Mouse (Mus musculus): ENCODE data around the gene Il6ra. TPM values are rescaled to one million over a fixed set of nuclear protein-coding genes. Genes with fewer than 3 reads are reported as not detected.

Il6ra gene
- polyA plus RNA-seq, 1 experiment from 2014 or later: 1.2 TPM

DNA sequence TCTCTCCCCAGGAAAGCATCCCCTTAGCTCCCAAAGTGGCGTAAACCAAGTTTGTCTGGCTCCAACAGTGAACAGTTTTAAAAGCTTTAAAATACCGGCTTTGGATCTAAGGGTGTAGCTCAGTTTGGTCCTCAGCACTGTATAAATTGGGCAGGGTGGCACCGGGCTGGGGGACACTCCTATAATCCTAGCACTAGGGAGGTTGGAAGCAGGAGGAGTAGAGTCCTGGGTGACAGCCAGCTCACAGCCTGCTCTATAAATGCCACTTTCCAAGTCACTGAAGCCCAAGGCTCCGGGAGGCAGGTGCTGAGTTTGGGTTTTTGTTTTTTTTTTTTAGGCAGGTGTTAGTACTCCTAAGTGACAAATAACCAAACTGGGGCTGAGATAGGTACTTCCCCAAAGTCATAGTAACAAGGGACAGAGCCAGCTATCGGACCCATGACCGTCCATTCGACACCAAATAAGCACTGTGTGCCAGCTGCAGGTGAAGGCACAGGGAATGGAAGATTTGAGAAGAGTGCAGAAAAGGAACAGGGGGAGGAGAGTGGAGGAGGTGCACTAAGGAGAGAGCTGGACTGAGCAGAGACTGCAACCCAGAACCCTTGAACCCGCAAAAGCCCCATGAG, 30.3 kb downstream of the Il6ra start:
- Histone ChIP-seq H3K36me3 (ENCODE audit: control insufficient read depth, insufficient read depth, low read length) (no peaks in the 10 kb centered on the region), H3K27me3 (replicated peaks; ENCODE audit: control insufficient read depth, insufficient read depth, low read length) (no peaks in the 10 kb centered on the region), H3K4me2 (ENCODE audit: low read length) (no peak overlapping the region), H3K27ac (ENCODE audit: low read depth, low read length) (no peak overlapping the region), H3K9ac (ENCODE audit: low read depth, low read length) (no peak overlapping the region), H3K4me3 (ENCODE audit: low read length) (no peak overlapping the region), H3K9me3 (ENCODE audit: control insufficient read depth, low read length) (no peaks in the 10 kb centered on the region), H3K4me1 (ENCODE audit: control insufficient read depth, insufficient read depth, low read depth, low read length) (no peaks in the 10 kb centered on the region)
- ATAC-seq: no peak
- WGBS: 81% methylated on average over 8 of the region's 8 CpGs

- no peak overlapping the region for H3K4me3 ChIP-seq (ENCODE audit: low read length)
- 78% methylated on average over 5 of the region's 5 CpGs for WGBS
- ATAC-seq: no peak
- H3K9me3 ChIP-seq (ENCODE audit: control insufficient read depth, low read length): no peaks in the 10 kb centered on the region
- H3K27ac ChIP-seq (ENCODE audit: low read depth, low read length): no peak overlapping the region
- no peak overlapping the region for H3K4me2 ChIP-seq (ENCODE audit: low read length)
- H3K9ac ChIP-seq (ENCODE audit: low read depth, low read length): no peak overlapping the region
- H3K27me3 ChIP-seq (replicated peaks; ENCODE audit: control insufficient read depth, insufficient read depth, low read length): no peaks in the 10 kb centered on the region
- no peaks in the 10 kb centered on the region for H3K36me3 ChIP-seq (ENCODE audit: control insufficient read depth, insufficient read depth, low read length)
- no peaks in the 10 kb centered on the region for H3K4me1 ChIP-seq (ENCODE audit: control insufficient read depth, insufficient read depth, low read depth, low read length)
Measured at GRCm38 (mm10) chr3:89880036-89880851, 32.8 kb downstream of the Il6ra start.

DNA sequence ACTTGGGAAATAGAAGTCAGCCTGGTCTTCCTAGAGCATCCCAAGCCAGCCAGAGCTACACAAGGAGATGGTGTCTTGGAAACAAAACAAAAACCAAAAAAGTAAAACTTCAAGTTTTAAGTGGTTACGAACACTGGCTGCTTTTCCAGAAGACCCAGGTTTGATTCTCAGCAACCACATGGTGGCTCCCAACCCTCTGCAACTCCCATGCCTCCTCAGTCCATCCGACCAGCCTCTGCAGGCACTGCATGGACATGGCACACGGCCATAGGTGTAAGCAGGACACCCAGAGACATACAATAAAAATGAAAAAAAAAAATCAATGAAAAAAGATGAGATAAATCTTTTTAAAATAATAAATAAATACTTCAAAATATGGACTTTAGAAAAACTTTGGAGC, 33.7 kb downstream of the Il6ra start:
- Histone ChIP-seq H3K36me3 (ENCODE audit: control insufficient read depth, insufficient read depth, low read length) (no peaks in the 10 kb centered on the region), H3K9ac (ENCODE audit: low read depth, low read length) (no peak overlapping the region), H3K4me1 (ENCODE audit: control insufficient read depth, insufficient read depth, low read depth, low read length) (no peaks in the 10 kb centered on the region), H3K4me3 (ENCODE audit: low read length) (no peak overlapping the region), H3K9me3 (ENCODE audit: control insufficient read depth, low read length) (no peaks in the 10 kb centered on the region), H3K27me3 (replicated peaks; ENCODE audit: control insufficient read depth, insufficient read depth, low read length) (no peaks in the 10 kb centered on the region), H3K27ac (ENCODE audit: low read depth, low read length) (no peak overlapping the region), H3K4me2 (ENCODE audit: low read length) (no peak overlapping the region)
- ATAC-seq: no peak
- 69% methylated on average over 3 of the region's 3 CpGs for WGBS

DNA sequence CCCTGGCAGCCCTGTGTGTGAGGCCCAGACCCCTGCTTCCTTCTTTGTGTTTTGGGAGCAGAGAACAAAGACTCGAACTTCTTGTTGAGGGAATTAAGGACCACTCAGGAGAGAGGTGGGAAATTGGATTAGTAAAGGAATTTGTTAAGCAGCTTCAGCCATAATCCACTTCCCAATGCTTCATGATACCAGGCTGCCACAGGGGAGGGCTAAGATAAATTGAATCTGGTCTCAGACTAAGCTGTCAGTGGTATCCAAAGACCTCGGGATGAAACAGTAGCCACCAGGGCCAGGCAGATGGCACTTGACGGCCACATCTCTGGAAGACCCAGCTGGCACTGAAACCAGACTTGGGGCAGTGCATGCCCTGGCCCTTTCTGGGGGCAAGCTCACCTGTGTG, 34.5 kb downstream of the Il6ra start:
- no peak for ATAC-seq
- no peaks in the 10 kb centered on the region for H3K27me3 ChIP-seq (replicated peaks; ENCODE audit: control insufficient read depth, insufficient read depth, low read length)
- no peak overlapping the region for H3K4me3 ChIP-seq (ENCODE audit: low read length)

GRCm38 (mm10) chr3:89877129-89877528, 35.9 kb downstream of the Il6ra start:
- ATAC-seq: no peak
- H3K4me3 ChIP-seq (ENCODE audit: low read length): no peak overlapping the region
- 77% methylated on average over 8 of the region's 8 CpGs for WGBS

More for the DNA sequence above, 34.5 kb downstream of the Il6ra start:
- Histone ChIP-seq H3K9me3 (ENCODE audit: control insufficient read depth, low read length) (no peaks in the 10 kb centered on the region), H3K27ac (ENCODE audit: low read depth, low read length) (no peak overlapping the region), H3K36me3 (ENCODE audit: control insufficient read depth, insufficient read depth, low read length) (no peaks in the 10 kb centered on the region), H3K4me1 (ENCODE audit: control insufficient read depth, insufficient read depth, low read depth, low read length) (no peaks in the 10 kb centered on the region), H3K9ac (ENCODE audit: low read depth, low read length) (no peak overlapping the region), H3K4me2 (ENCODE audit: low read length) (no peak overlapping the region)
- 46% methylated on average over 3 of the region's 3 CpGs for WGBS

GRCm38 (mm10) chr3:89876469-89876868, 36.5 kb downstream of the Il6ra start:
- 68% methylated on average over 4 of the region's 4 CpGs for WGBS
- no peaks in the 10 kb centered on the region for H3K9me3 ChIP-seq (ENCODE audit: control insufficient read depth, low read length)
- H3K27me3 ChIP-seq (replicated peaks; ENCODE audit: control insufficient read depth, insufficient read depth, low read length): no peaks in the 10 kb centered on the region
- no peaks in the 10 kb centered on the region for H3K36me3 ChIP-seq (ENCODE audit: control insufficient read depth, insufficient read depth, low read length)
- no peak overlapping the region for H3K4me2 ChIP-seq (ENCODE audit: low read length)
- H3K4me3 ChIP-seq (ENCODE audit: low read length): no peak overlapping the region
- no peak overlapping the region for H3K27ac ChIP-seq (ENCODE audit: low read depth, low read length)
- no peaks in the 10 kb centered on the region for H3K4me1 ChIP-seq (ENCODE audit: control insufficient read depth, insufficient read depth, low read depth, low read length)
- no peak for ATAC-seq
- H3K9ac ChIP-seq (ENCODE audit: low read depth, low read length): no peak overlapping the region

More at GRCm38 (mm10) chr3:89877129-89877528, 35.9 kb downstream of the Il6ra start:
- Histone ChIP-seq H3K36me3 (ENCODE audit: control insufficient read depth, insufficient read depth, low read length) (no peaks in the 10 kb centered on the region), H3K4me1 (ENCODE audit: control insufficient read depth, insufficient read depth, low read depth, low read length) (no peaks in the 10 kb centered on the region), H3K27ac (ENCODE audit: low read depth, low read length) (no peak overlapping the region), H3K4me2 (ENCODE audit: low read length) (no peak overlapping the region), H3K9ac (ENCODE audit: low read depth, low read length) (no peak overlapping the region), H3K27me3 (replicated peaks; ENCODE audit: control insufficient read depth, insufficient read depth, low read length) (no peaks in the 10 kb centered on the region), H3K9me3 (ENCODE audit: control insufficient read depth, low read length) (no peaks in the 10 kb centered on the region)

GRCm38 (mm10) chr3:89875781-89876180, 37.2 kb downstream of the Il6ra start:
- WGBS: 78% methylated on average over 8 of the region's 8 CpGs
- Histone ChIP-seq H3K9ac (ENCODE audit: low read depth, low read length) (no peak overlapping the region), H3K4me1 (ENCODE audit: control insufficient read depth, insufficient read depth, low read depth, low read length) (no peaks in the 10 kb centered on the region), H3K4me3 (ENCODE audit: low read length) (no peak overlapping the region), H3K4me2 (ENCODE audit: low read length) (no peak overlapping the region), H3K27me3 (replicated peaks; ENCODE audit: control insufficient read depth, insufficient read depth, low read length) (no peaks in the 10 kb centered on the region), H3K9me3 (ENCODE audit: control insufficient read depth, low read length) (no peaks in the 10 kb centered on the region), H3K27ac (ENCODE audit: low read depth, low read length) (no peak overlapping the region), H3K36me3 (ENCODE audit: control insufficient read depth, insufficient read depth, low read length) (no peaks in the 10 kb centered on the region)
- ATAC-seq: no peak

GRCm38 (mm10) chr3:89875021-89875420, 38.0 kb downstream of the Il6ra start:
- Histone ChIP-seq H3K4me3 (ENCODE audit: low read length) (no peak overlapping the region), H3K4me2 (ENCODE audit: low read length) (no peak overlapping the region), H3K9ac (ENCODE audit: low read depth, low read length) (no peak overlapping the region), H3K9me3 (ENCODE audit: control insufficient read depth, low read length) (no peaks in the 10 kb centered on the region), H3K36me3 (ENCODE audit: control insufficient read depth, insufficient read depth, low read length) (no peaks in the 10 kb centered on the region), H3K4me1 (ENCODE audit: control insufficient read depth, insufficient read depth, low read depth, low read length) (no peaks in the 10 kb centered on the region; the same call in 1 of the 2 replicates), H3K27me3 (replicated peaks; ENCODE audit: control insufficient read depth, insufficient read depth, low read length) (no peaks in the 10 kb centered on the region), H3K27ac (ENCODE audit: low read depth, low read length) (no peak overlapping the region)
- ATAC-seq: no peak
- WGBS: 85% methylated on average over 9 of the region's 9 CpGs

DNA sequence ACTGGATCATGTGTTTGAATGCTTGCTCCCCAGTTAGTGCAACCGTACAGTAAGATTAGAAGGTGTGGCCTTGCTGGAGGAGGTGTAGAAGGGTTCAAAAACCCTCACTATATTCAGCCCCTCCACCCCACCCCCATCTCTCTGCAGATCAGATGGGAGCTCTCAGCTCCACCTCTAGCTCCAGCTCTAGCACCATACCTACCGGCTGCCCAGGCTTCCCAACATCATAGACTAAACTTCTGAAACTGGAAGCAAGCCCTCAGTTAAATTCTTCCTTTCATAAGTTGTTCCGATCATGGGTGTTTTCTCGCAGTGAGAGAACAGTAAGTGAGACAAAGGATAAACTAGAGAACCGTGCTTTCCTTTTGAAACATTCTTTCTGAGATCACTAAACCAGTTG, 38.9 kb downstream of the Il6ra start:
- Histone ChIP-seq H3K27me3 (replicated peaks; ENCODE audit: control insufficient read depth, insufficient read depth, low read length) (no peaks in the 10 kb centered on the region), H3K36me3 (ENCODE audit: control insufficient read depth, insufficient read depth, low read length) (no peaks in the 10 kb centered on the region), H3K4me2 (ENCODE audit: low read length) (no peak overlapping the region), H3K4me1 (ENCODE audit: control insufficient read depth, insufficient read depth, low read depth, low read length) (no peaks in the 10 kb centered on the region; the same call in 1 of the 2 replicates), H3K27ac (ENCODE audit: low read depth, low read length) (no peak overlapping the region), H3K9ac (ENCODE audit: low read depth, low read length) (no peak overlapping the region), H3K4me3 (ENCODE audit: low read length) (no peak overlapping the region), H3K9me3 (ENCODE audit: control insufficient read depth, low read length) (no peaks in the 10 kb centered on the region)
- ATAC-seq: no peak
- WGBS: 92% methylated on average over 5 of the region's 5 CpGs

Measured in hindbrain, embryonic 16.5 days (tissue).